Mouse (Mus musculus) thymus, postnatal 14 days (tissue): ENCODE measurements around the gene Rgs3.

ENCODE experiments used
- DNase-seq: peaks from one replicate; pipeline ENCODE4 v3.0.0; 2021

The Rgs3 gene

GRCm38 (mm10) chr4:62695523-62695922 lies 135.9 kb downstream of the Rgs3 start:
- DNase-seq: peak; percentile 27

- DNase-seq: peak; percentile 73
Measured at GRCm38 (mm10) chr4:62695946-62696345, 136.3 kb downstream of the Rgs3 start.

GRCm38 (mm10) chr4:62696699-62697404 lies 137.2 kb downstream of the Rgs3 start:
- no peak for DNase-seq

- DNase-seq: peak; percentile 84
Measured at GRCm38 (mm10) chr4:62697469-62697868, 137.8 kb downstream of the Rgs3 start.

GRCm38 (mm10) chr4:62698521-62698920 lies 138.9 kb downstream of the Rgs3 start:
- no peak for DNase-seq

GRCm38 (mm10) chr4:62699191-62699812 lies 139.7 kb downstream of the Rgs3 start:
- peak; percentile 32 for DNase-seq

- DNase-seq: no peak
Measured at GRCm38 (mm10) chr4:62700426-62700825, 140.8 kb downstream of the Rgs3 start.

GRCm38 (mm10) chr4:62703151-62703550 lies 143.5 kb downstream of the Rgs3 start:
- DNase-seq: no peak

- DNase-seq: no peak
Measured at GRCm38 (mm10) chr4:62704204-62704603, 144.6 kb downstream of the Rgs3 start.

GRCm38 (mm10) chr4:62705013-62705412 lies 145.4 kb downstream of the Rgs3 start:
- no peak for DNase-seq

- no peak for DNase-seq
Measured at GRCm38 (mm10) chr4:62705749-62706148, 146.1 kb downstream of the Rgs3 start.

- no peak for DNase-seq
Measured at GRCm38 (mm10) chr4:62708084-62708483, 148.4 kb downstream of the Rgs3 start.

GRCm38 (mm10) chr4:62708994-62709393 lies 149.3 kb downstream of the Rgs3 start:
- no peak for DNase-seq

- no peak for DNase-seq
Measured at GRCm38 (mm10) chr4:62709448-62709847, 149.8 kb downstream of the Rgs3 start.

- no peak for DNase-seq
Measured at GRCm38 (mm10) chr4:62711159-62711558, 151.5 kb downstream of the Rgs3 start.

GRCm38 (mm10) chr4:62711582-62711981 lies 151.9 kb downstream of the Rgs3 start:
- no peak for DNase-seq

GRCm38 (mm10) chr4:62720861-62721260 lies 161.2 kb downstream of the Rgs3 start:
- DNase-seq: no peak

GRCm38 (mm10) chr4:62722021-62722426 lies 162.4 kb downstream of the Rgs3 start:
- no peak for DNase-seq

- no peak for DNase-seq
Measured at GRCm38 (mm10) chr4:62723795-62724194, 164.1 kb downstream of the Rgs3 start.

- DNase-seq: no peak
Measured at GRCm38 (mm10) chr4:62726282-62726937, 166.8 kb downstream of the Rgs3 start.

- DNase-seq: no peak
Measured at GRCm38 (mm10) chr4:62727541-62728303, 168.1 kb downstream of the Rgs3 start.

GRCm38 (mm10) chr4:62728471-62728870 lies 168.8 kb downstream of the Rgs3 start:
- DNase-seq: no peak

- no peak for DNase-seq
Measured at GRCm38 (mm10) chr4:62729191-62729590, 169.5 kb downstream of the Rgs3 start.
